Mouse (Mus musculus): ENCODE results near the gene Abtb1. TPM values are rescaled to one million over a fixed set of nuclear protein-coding genes. Genes with fewer than 3 reads are reported as not detected.

Abtb1 gene
- polyA plus RNA-seq, 1 experiment from 2014 or later = 42.5 TPM

DNA sequence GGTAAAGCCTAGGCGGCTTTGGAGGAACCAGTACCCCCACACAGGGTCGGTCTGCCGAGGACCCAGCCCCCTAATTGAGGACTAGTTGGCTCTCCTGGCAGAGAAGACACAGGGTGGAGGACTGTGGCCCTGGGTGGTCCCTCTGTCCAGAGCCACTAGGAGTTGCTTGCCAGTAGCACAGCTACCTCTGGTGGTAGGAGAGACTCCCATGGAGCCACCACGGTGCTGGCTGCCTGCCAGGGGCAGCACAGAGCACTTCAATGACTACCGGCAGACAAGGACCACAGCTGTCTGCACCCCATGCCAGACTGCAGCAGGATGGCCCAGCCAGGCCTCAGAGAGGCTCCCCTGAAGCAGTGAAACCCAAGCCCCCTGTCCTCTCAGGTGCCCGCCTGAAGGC lies 15.2 kb downstream of the Abtb1 start:
- H3K27ac ChIP-seq = no peak overlapping the region
- no peaks in the 10 kb centered on the region for H3K27me3 ChIP-seq (replicated peaks)
- H3K4me2 ChIP-seq = no peak overlapping the region
- H3K9me3 ChIP-seq = no peaks in the 10 kb centered on the region
- no peak; the same call in 1 of the 2 replicates for ATAC-seq (replicated peaks)
- no peak overlapping the region for H3K9ac ChIP-seq
- no peak overlapping the region for H3K4me3 ChIP-seq
- peaks cover 10% of the 10 kb centered on the region; the same call in 1 of the 2 replicates for H3K4me1 ChIP-seq
- WGBS = 46% methylated on average over 6 of the region's 6 CpGs
- no peaks in the 10 kb centered on the region for H3K36me3 ChIP-seq (replicated peaks)

DNA sequence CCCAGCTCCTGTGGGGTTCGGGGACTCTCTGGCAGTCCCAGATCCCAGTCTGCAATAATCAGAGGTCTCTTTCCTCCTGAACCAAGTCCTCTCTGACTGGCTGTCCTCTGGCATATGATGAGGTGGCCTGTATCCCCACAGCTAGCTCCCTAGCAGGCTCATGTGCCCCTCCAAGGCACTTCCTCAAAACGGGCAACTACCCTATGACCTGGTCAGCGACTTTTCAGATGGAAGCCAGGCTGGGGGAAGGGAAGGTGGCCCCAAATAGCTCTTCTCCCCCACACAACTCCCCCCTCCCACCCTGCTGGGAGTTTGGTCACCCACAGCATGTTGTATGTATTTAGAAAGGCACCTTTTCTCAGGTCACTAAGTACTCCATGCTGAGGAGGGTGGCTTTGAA lies 15.7 kb downstream of the Abtb1 start:
- ATAC-seq (replicated peaks) = no peak
- Histone ChIP-seq H3K9me3 (no peaks in the 10 kb centered on the region), H3K4me2 (no peak overlapping the region), H3K36me3 (replicated peaks) (no peaks in the 10 kb centered on the region), H3K4me1 (0 out of 2 replicates have a peak, but pooled peaks cover 6% of the 10 kb centered on the region), H3K9ac (no peak overlapping the region), H3K4me3 (no peak overlapping the region), H3K27me3 (replicated peaks) (no peaks in the 10 kb centered on the region), H3K27ac (no peak overlapping the region)
- 67% methylated on average over 3 of the region's 3 CpGs for WGBS

DNA sequence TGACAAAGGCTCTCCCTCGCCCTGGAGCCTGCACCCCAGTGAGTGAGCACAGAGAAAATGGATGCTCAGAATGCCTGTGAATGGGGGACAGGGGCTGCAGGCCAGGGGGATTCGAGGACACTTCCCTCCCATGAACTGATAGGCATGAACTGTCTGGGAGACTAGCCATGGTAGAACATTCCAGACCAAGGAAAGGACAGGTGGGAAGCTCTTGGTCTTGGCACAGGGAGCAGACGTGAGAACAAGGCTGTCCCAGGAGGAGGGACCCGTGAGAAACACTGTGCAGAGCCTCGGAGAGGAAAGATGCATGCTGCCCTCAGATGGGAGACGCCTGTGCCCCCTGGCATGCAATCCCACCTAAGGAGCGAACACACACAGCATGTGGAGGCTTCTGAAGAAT lies 17.6 kb downstream of the Abtb1 start:
- Histone ChIP-seq H3K4me3 (no peak overlapping the region), H3K27ac (no peak overlapping the region), H3K27me3 (replicated peaks) (no peaks in the 10 kb centered on the region), H3K4me2 (no peak overlapping the region), H3K9me3 (no peaks in the 10 kb centered on the region), H3K9ac (no peak overlapping the region), H3K4me1 (0 out of 2 replicates have a peak, but pooled peaks cover 6% of the 10 kb centered on the region), H3K36me3 (replicated peaks) (no peaks in the 10 kb centered on the region)
- ATAC-seq (replicated peaks) = no peak
- 60% methylated on average over 7 of the region's 7 CpGs for WGBS

DNA sequence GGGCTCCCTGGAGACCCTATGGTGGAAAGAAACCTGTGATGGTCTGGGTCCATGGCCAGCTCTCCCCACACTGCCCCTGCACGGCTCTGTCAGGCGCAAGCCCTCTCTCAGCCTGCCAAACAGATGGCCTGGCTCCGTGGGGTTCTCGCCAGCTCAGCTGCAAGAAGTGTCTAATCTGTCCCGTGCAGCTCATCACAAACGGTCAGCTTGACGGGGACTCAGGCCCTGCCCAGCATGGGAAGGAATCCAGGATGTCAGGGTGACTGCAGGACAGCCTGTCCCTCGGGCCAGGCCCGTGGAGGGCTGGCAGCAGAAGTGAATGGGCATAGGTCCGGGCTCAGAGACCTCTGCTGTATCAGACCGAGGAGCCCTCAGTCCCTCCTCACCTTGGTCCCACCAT lies 19.9 kb downstream of the Abtb1 start:
- no peak for ATAC-seq (replicated peaks)
- H3K4me2 ChIP-seq = no peak overlapping the region
- no peaks in the 10 kb centered on the region for H3K36me3 ChIP-seq (replicated peaks)
- H3K27me3 ChIP-seq (replicated peaks) = no peaks in the 10 kb centered on the region
- no peak overlapping the region for H3K27ac ChIP-seq
- H3K9ac ChIP-seq = no peak overlapping the region
- H3K9me3 ChIP-seq = no peaks in the 10 kb centered on the region
- 0 out of 2 replicates have a peak, but pooled peaks cover 6% of the 10 kb centered on the region for H3K4me1 ChIP-seq
- no peak overlapping the region for H3K4me3 ChIP-seq
- WGBS = 77% methylated on average over 11 of the region's 11 CpGs

DNA sequence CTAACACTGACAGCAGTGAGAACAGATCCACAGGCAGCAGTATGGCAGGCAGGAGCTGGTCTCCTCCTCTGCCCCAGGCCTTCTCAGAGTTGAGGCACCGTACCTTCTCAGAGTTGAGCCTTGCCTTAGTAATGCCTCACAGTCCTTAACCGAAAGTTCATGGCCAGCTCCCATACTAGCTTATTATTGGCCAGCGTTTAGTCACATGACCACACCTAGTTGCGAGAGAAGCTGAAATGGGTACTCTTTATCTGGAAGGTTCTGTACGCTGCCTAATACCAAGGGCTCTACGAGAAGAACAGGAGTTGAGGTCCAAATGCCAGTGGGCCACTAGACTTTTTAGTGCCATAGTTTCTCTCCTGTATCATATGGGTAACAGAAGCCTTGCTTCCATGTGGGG lies 20.5 kb downstream of the Abtb1 start:
- no peak overlapping the region for H3K4me3 ChIP-seq
- no peaks in the 10 kb centered on the region for H3K36me3 ChIP-seq (replicated peaks)
- no peak overlapping the region for H3K9ac ChIP-seq
- no peaks in the 10 kb centered on the region for H3K9me3 ChIP-seq
- no peaks in the 10 kb centered on the region for H3K27me3 ChIP-seq (replicated peaks)
- ATAC-seq (replicated peaks) = no peak
- no peak overlapping the region for H3K4me2 ChIP-seq
- 88% methylated on average over 6 of the region's 6 CpGs for WGBS
- 0 out of 2 replicates have a peak, but pooled peaks cover 1% of the 10 kb centered on the region for H3K4me1 ChIP-seq
- H3K27ac ChIP-seq = no peak overlapping the region

DNA sequence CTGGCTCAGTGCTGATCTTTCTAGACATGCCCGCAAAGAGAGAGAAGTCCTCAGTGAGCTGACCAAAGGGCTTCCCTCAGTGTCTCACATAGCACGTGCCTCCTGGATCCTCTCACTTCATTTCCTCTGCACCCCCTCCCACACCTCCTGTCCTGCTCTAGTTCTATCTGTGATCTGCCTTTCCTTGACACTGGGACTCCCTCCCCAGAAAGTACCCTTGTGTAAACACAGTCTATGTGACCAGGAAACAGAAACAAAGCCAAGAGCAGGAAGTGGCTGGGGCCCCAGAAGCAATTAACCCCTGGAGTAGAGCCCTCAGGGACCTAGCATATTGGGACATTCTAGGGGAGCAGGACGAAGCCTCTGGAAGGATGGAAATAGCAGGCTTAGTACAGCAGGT lies 20.9 kb downstream of the Abtb1 start:
- no peaks in the 10 kb centered on the region for H3K36me3 ChIP-seq (replicated peaks)
- H3K9ac ChIP-seq = no peak overlapping the region
- H3K4me3 ChIP-seq = no peak overlapping the region
- H3K4me2 ChIP-seq = no peak overlapping the region
- H3K9me3 ChIP-seq = no peaks in the 10 kb centered on the region
- no peaks in the 10 kb centered on the region for H3K27me3 ChIP-seq (replicated peaks)
- WGBS = 60% methylated on average over 3 of the region's 3 CpGs
- H3K4me1 ChIP-seq = no peaks in the 10 kb centered on the region
- no peak for ATAC-seq (replicated peaks)
- H3K27ac ChIP-seq = no peak overlapping the region

DNA sequence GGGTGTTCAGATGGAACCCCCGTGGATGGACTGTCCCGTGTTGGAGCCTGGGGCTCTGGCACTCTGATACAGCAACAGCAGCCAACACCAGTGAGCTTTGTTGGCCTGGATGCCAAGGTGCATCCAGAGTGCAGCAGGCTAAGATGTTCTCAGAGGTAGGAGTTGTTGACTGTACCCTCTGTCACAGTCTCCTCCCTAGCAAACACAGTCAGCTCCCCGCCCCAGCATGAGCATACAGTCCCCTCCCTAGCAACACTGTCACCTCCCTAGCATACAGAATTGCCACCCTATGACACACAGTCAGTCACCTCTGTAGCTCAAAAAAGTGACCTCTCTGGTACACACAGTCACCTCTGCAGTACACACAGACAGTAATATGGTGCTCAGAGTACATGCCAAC lies 24.9 kb downstream of the Abtb1 start:
- 87% methylated on average over 3 of the region's 3 CpGs for WGBS
- Histone ChIP-seq H3K36me3 (replicated peaks) (no peaks in the 10 kb centered on the region), H3K4me1 (no peaks in the 10 kb centered on the region), H3K9ac (no peak overlapping the region), H3K27ac (no peak overlapping the region), H3K9me3 (no peaks in the 10 kb centered on the region), H3K27me3 (replicated peaks) (no peaks in the 10 kb centered on the region), H3K4me3 (no peak overlapping the region), H3K4me2 (no peak overlapping the region)
- no peak for ATAC-seq (replicated peaks)

DNA sequence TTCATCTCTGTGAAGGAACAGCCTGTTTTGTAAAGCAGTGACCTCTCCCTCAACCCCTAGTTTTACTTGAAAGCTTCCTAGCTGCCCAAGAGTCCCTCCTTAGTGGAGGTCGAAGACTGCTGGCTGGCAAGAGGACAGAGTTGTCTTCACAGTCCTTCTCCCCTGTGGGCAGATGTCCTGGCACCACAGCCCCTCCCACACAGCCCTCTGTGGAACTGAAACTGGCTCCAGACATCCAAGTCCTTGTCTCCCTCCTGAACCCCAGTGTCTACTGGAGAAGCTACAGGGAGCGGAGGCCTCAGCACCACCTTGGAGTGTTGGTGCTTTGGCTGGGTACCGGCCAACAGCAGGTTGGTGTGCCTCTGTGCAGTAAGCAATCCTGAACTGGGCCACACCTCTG lies 26.3 kb downstream of the Abtb1 start:
- Histone ChIP-seq H3K9me3 (no peaks in the 10 kb centered on the region), H3K9ac (no peak overlapping the region), H3K27ac (no peak overlapping the region), H3K36me3 (replicated peaks) (no peaks in the 10 kb centered on the region), H3K4me1 (no peaks in the 10 kb centered on the region), H3K4me3 (no peak overlapping the region), H3K27me3 (replicated peaks) (no peaks in the 10 kb centered on the region), H3K4me2 (no peak overlapping the region)
- ATAC-seq (replicated peaks) = 0 out of 2 replicates have a peak, but pooled peaks have one; percentile 12
- WGBS = 83% methylated on average over 3 of the region's 3 CpGs

DNA sequence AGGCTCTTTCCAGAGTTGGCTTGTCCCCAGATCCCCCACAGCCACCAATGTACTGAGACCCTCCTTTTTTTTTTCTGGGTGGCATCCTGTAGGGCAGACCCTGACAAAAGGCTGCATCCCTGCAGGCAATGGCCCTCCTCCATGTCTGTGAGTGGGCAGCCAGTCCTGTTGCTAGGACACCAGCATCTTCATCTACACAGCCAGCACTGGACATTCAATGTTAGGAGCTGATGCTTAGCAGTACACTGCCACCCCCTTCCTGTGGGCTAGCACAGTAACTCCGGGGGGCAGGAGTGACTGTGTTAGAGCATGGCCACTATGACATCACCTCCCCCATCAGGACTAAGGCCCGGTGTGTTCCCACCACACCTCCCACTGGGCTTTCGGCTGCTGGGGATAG lies 26.7 kb downstream of the Abtb1 start:
- Histone ChIP-seq H3K36me3 (replicated peaks) (no peaks in the 10 kb centered on the region), H3K4me2 (no peak overlapping the region), H3K27me3 (replicated peaks) (no peaks in the 10 kb centered on the region), H3K4me1 (no peaks in the 10 kb centered on the region), H3K9ac (no peak overlapping the region), H3K4me3 (no peak overlapping the region), H3K9me3 (no peaks in the 10 kb centered on the region), H3K27ac (no peak overlapping the region)
- 45% methylated on average over 3 of the region's 3 CpGs for WGBS
- ATAC-seq (replicated peaks) = peak; percentile 63; the same call in 1 of the 2 replicates

DNA sequence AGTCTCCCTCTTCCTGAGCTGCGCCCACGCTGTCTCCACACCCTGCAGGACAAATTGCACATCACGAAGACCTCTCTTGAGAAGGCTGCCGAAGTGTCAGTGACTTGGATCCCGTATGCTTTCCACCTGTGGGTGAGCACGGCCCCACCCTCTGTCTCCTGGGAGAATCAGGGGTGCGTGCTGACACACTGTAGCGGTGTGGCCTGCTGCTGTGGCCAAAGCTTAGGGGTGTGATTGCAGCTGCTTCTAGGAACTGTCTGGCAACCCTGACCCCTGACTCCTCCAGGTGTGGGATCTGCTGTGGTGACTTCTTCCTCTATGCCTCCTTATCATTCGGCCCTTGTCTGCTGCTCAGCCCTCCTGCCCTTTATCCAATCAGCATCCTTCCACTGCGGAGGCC lies 28.0 kb downstream of the Abtb1 start:
- Histone ChIP-seq H3K36me3 (replicated peaks) (no peaks in the 10 kb centered on the region), H3K9me3 (no peaks in the 10 kb centered on the region), H3K4me3 (no peak overlapping the region), H3K4me1 (no peaks in the 10 kb centered on the region), H3K27me3 (replicated peaks) (no peaks in the 10 kb centered on the region), H3K4me2 (no peak overlapping the region), H3K27ac (no peak overlapping the region), H3K9ac (no peak overlapping the region)
- 84% methylated on average over 10 of the region's 10 CpGs for WGBS
- no peak for ATAC-seq (replicated peaks)

DNA sequence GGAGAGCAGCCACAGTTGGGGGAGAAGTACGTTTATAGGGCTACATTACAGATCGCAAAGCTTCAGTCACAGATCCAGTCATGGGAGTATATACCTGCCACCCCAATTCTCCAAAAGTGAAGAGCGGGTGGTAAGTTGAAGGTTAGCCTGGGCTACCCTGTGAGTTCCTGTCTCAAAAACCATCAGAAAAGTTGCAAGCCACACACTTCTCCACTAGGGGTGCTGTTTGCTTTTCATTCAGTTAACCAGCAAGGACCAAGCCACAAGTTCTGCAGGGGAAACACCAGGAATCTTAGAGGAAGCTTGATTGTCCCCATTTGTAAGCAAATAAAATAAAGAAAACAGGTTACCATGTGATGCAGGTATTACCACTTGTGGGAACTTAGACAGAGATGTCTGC lies 28.9 kb downstream of the Abtb1 start:
- Histone ChIP-seq H3K9me3 (no peaks in the 10 kb centered on the region), H3K27me3 (replicated peaks) (no peaks in the 10 kb centered on the region), H3K4me3 (no peak overlapping the region), H3K4me2 (no peak overlapping the region), H3K27ac (no peak overlapping the region), H3K36me3 (replicated peaks) (no peaks in the 10 kb centered on the region), H3K4me1 (no peaks in the 10 kb centered on the region), H3K9ac (no peak overlapping the region)
- 67% methylated on average over 3 of the region's 3 CpGs for WGBS
- ATAC-seq (replicated peaks) = no peak

DNA sequence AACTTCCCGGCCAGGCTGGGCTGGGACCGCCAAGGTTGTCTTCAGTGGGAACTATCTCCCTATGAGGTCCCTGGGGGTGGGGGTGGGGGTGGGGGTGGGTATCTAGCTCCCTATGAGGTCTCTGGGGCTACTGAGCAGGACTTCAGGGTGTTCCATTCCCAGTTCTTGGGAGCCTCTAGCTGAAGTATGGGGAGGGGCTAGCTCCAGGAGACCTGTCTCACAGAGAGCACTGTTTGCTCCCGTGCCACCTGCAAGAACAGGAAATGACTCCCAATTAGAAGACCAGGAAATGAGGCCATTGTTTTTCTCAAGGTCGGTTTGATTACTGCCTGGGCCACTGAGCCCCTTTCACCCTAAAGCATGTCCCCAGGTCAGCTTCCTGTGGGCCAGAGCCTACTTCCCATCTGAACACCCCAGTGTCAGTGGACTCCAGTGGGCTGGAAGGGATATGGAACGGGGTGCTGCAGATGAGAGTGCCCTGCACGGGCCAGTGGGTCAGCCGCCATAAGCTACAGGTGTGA lies 29.8 kb downstream of the Abtb1 start:
- Histone ChIP-seq H3K27me3 (replicated peaks) (no peaks in the 10 kb centered on the region), H3K4me2 (no peak overlapping the region), H3K4me3 (no peak overlapping the region), H3K4me1 (no peaks in the 10 kb centered on the region), H3K9me3 (no peaks in the 10 kb centered on the region), H3K27ac (no peak overlapping the region), H3K9ac (no peak overlapping the region), H3K36me3 (replicated peaks) (no peaks in the 10 kb centered on the region)
- 82% methylated on average over 7 of the region's 7 CpGs for WGBS
- no peak for ATAC-seq (replicated peaks)

DNA sequence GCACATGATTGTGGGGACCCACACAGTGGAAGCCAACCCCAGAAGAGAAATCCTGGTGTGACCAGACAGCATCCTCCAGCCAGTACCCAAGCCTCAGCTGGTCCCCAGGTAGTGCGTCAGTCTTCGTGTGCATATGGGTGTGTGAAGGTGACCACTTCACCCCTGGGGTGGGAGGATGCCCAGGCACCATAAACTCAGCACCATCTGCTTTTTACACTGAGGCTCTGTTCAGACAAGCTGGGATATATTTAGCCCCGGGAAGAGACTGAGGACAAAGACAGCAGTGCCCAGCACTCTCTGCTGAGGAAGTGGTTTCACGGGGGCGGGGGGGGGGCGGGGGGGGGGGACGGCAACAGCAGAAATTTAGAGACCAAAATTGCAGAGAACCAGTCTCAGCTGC lies 30.4 kb downstream of the Abtb1 start:
- Histone ChIP-seq H3K27ac (no peak overlapping the region), H3K4me2 (no peak overlapping the region), H3K9ac (no peak overlapping the region), H3K27me3 (replicated peaks) (no peaks in the 10 kb centered on the region), H3K36me3 (replicated peaks) (no peaks in the 10 kb centered on the region), H3K9me3 (no peaks in the 10 kb centered on the region), H3K4me3 (no peak overlapping the region), H3K4me1 (no peaks in the 10 kb centered on the region)
- no peak for ATAC-seq (replicated peaks)
- 55% methylated on average over 7 of the region's 7 CpGs for WGBS
